Mouse (Mus musculus) Patski (cell line): ENCODE results near the gene Glis3. TPM values are rescaled to one million over a fixed set of nuclear protein-coding genes. Genes with fewer than 3 reads are reported as not detected.

Experiments used
- ATAC-seq: fragments of 100-300 bp; one replicate; pipeline ENCODE4 v1.8.0; 2021
- CTCF ChIA-PET: fragments of 350-600 bp; sonication (Branson Sonifier 250); formaldehyde crosslinking; loops from one replicate; lab custom pipeline; 2022; ENCODE audit warnings: inconsistent platforms; lab: Charles Lee
- POLR2A ChIA-PET: fragments of 350-600 bp; sonication (Branson Sonifier 250); formaldehyde crosslinking; loops from one replicate; lab custom pipeline; 2022; ENCODE audit warnings: antibody characterized with exemption, inconsistent platforms; lab: Charles Lee
- DNase-seq: peaks from one replicate; pipeline ENCODE4 v3.0.0-alpha.2; 2011; ENCODE audit warnings: low read depth, low spot score
- H3K27me3 ChIP-seq: fragments of 371-371 bp; one replicate; pipeline ENCODE4 v1.5.1; 2021
- CTCF ChIP-seq: fragments of 100-300 bp; IDR thresholded peaks from one replicate; pipeline ENCODE4 v1.5.1; 2021
- in situ Hi-C: fragments of 300-500 bp; cut with MboI; formaldehyde crosslinking; loops from 3 replicates; pipeline ENCODE4 v1.11.1; 2018; ENCODE audit warnings: low pct_unique_long_range_greater_than_20kb, mixed read lengths
- polyA plus RNA-seq: library from polyadenylated mRNA; unstranded; gene quantifications from one replicate; pipeline ENCODE4 v1.2.3, GENCODE M21; 2021

The Glis3 gene
- polyA plus RNA-seq, 1 experiment from 2014 or later: 213 TPM

GRCm38 (mm10) chr19:28416069-28416468, 263.8 kb downstream of the Glis3 start:
- DNase-seq (no peak), ATAC-seq (no peak)
- ChIA-PET CTCF (no interaction called here), POLR2A (no interaction called here)
- in situ Hi-C loops: no loop called here
- no peaks in the 10 kb centered on the region for H3K27me3 ChIP-seq
- TF ChIP-seq CTCF: no peak

DNA sequence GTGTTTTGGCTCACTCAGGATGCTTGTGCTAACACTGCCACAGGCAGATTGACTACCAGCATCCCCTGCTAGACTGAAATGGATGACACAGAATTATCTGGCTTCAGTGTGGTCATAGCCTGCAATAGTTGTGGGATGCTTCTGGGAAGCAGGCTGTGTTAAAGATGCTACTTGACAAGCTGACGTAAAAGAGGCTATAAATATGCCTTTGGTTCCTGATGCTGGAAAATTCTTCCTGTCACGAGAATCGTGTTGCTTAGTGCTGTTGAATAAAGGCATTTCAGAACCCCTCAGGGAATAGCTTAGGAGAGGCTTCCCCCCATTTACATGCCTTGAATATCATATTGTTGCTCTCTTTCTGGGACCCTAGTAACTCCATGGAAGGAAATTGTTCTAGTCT, 271.1 kb downstream of the Glis3 start:
- in situ Hi-C loops: no loop called here

DNA sequence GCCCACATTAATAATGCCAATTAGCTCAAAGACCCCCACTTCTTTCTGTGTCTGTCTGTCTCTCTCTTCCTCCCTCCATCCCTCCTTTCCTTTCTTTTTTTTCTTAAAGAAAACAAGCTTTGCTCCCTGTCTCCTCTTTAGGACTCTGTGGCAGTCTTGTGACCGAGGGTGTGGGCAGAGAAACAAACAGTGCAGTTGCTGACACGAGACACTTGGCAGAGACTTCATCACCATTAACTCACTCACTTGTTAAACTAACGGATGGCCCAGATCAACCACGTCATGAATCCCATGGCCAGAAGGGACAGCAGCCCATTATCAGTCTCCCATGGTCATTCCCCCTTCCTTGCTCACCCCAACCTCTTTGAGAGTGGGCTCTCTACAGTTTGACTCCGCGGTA, 276.9 kb downstream of the Glis3 start:
- no peak for DNase-seq
- CTCF ChIA-PET: no interaction called here
- in situ Hi-C loops: no loop called here
- no peak for ATAC-seq
- POLR2A ChIA-PET: interaction anchor here (0.7 kb wide), 1 partner anchor 12 kb away, joined by 4 read pairs; no protein-coding TSS in a partner anchor
- no peak for TF ChIP-seq CTCF
- no peaks in the 10 kb centered on the region for H3K27me3 ChIP-seq

More for the DNA sequence above, 271.1 kb downstream of the Glis3 start:
- TF ChIP-seq CTCF: no peak
- H3K27me3 ChIP-seq: no peaks in the 10 kb centered on the region
- no peak for ATAC-seq
- CTCF ChIA-PET: no interaction called here
- DNase-seq: no peak
- POLR2A ChIA-PET: interaction anchor here (0.6 kb wide), 1 partner anchor 411 kb away, joined by 6 read pairs; no protein-coding TSS in a partner anchor

DNA sequence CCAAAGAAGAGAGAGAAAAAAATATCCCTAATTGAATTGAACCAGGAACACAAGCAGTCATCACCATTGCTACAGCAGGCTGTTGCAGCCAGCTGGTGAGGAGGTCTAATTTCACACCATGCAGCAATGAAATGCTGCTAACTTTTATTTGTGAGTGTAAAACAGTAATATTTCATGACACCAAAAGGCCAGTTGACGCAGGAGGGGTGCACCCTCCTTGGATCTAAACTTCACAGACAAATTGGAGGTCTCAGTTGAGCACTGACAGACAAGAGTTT, 284.4 kb downstream of the Glis3 start:
- H3K27me3 ChIP-seq: no peaks in the 10 kb centered on the region
- ChIA-PET CTCF (no interaction called here), POLR2A (no interaction called here)
- no peak for TF ChIP-seq CTCF
- in situ Hi-C loops: no loop called here
- DNase-seq: no peak
- ATAC-seq: no peak

DNA sequence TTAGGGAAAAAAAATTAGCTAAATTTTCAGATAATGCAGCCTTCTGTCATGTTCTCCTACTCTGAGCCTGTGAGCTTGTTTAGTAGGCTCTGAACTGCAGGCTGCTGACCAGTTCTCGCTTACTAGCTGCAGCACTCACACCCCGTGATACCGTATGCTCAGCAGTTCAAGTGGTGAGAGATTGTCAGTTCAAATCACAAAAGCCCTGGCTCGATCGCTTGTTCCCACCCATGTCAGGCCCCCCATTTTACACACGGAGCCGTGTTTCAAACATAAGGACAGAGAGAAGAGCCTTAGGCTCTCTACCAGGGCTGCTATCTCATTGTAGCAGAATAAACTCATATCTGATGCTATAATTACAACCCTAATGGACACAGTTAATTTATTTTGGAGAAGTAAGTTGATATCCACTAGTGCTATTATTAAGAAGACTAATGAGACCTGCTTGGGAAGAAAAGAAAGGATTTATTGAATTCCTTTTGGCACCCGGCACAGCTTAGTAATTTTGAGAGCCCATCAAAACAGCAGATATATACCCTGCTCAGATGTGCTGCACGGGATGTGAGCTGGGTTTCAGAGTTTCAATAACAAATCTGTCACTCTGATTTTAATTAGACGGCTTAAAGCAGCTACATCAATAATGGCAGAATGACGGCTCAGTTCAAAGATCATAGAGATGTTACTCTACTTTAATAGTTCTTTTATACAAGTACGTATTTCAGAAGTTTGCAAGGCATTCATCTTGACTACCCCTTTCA, 284.9 kb downstream of the Glis3 start:
- ChIA-PET CTCF (no interaction called here), POLR2A (interaction anchor here (0.7 kb wide), 1 partner anchor 9 kb away, joined by 4 read pairs; no protein-coding TSS in a partner anchor)
- DNase-seq (no peak), ATAC-seq (no peak)
- in situ Hi-C loops: no loop called here
- no peaks in the 10 kb centered on the region for H3K27me3 ChIP-seq
- no peak for TF ChIP-seq CTCF

- CTCF ChIA-PET: no interaction called here
- no peak for ATAC-seq
- in situ Hi-C loops: no loop called here
- POLR2A ChIA-PET: interaction anchor here (0.5 kb wide), 1 partner anchor 357 kb away, joined by 3 read pairs; no protein-coding TSS in a partner anchor
- no peak for DNase-seq
- TF ChIP-seq CTCF: no peak
- H3K27me3 ChIP-seq: no peaks in the 10 kb centered on the region
Observed at GRCm38 (mm10) chr19:28393766-28394165, 286.1 kb downstream of the Glis3 start.

DNA sequence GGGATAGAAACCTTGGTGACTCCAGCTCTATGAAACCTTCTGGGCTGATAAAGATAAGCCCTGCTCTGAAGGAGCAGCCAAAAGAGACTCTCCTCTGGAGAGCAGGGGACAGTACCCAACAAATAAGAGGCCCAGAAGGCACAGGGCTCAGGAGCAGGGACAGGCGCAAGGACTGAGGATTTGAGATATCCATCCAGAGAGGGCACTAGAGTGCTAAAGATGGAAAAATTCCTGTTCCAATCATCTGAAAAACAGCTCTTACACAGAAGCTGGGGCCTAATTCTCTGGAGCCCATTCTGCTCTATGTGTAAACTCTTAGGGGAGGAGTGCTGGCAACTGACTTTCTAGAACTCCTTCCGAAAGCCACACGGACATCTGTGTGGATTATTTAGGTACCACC, 287.0 kb downstream of the Glis3 start:
- ATAC-seq: no peak
- no peak for DNase-seq
- TF ChIP-seq CTCF: no peak
- ChIA-PET CTCF (no interaction called here), POLR2A (no interaction called here)
- in situ Hi-C loops: no loop called here
- no peaks in the 10 kb centered on the region for H3K27me3 ChIP-seq

GRCm38 (mm10) chr19:28390920-28391319, 289.0 kb downstream of the Glis3 start:
- no peak for DNase-seq
- H3K27me3 ChIP-seq: no peaks in the 10 kb centered on the region
- no peak for ATAC-seq
- in situ Hi-C loops: no loop called here
- POLR2A ChIA-PET: no interaction called here
- no peak for TF ChIP-seq CTCF
- CTCF ChIA-PET: no interaction called here

DNA sequence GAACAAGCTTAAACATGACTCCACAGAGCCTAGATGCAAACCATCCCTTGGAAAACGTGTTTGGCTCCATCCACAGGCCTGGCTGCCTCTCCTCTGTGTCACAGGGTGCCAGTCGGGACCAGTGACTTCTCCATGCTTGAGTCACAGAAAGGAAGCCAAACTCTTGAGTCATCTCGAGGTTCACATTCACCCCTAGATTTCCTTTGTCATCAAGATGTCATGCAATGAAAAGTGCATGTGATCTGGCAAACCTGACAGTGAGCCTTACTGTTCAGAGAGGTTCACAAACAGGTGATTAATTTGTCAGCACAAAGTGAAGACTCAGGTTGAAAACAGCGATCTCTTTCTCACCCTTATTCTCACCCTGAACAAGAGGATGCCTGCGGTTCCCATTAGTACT, 290.7 kb downstream of the Glis3 start:
- CTCF ChIA-PET: interaction anchor here (1.6 kb wide), 1 partner anchor 36 kb away, joined by 3 read pairs; no protein-coding TSS in a partner anchor
- no peak for TF ChIP-seq CTCF

DNA sequence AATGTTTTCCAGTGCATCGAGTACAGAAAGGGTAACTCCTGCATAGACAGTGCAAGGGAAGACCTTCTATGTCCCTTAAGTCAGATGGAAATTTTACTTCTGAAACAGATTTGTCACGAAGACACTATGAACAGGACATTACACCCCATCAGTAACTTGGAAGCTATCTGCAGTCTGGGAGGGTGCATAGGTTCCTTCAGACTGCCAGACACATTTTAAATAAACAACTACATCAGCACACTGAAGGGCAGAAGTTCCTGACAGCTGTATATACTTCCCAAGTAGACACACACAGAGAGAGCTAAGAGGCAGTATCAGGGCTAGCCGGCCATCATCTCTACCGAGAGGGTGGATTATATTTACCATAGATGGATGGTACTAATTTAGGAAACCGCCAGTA, 296.5 kb downstream of the Glis3 start:
- no peak for ATAC-seq
- in situ Hi-C loops: no loop called here
- ChIA-PET CTCF (no interaction called here), POLR2A (no interaction called here)
- TF ChIP-seq CTCF: no peak
- no peak for DNase-seq
- no peaks in the 10 kb centered on the region for H3K27me3 ChIP-seq

More for the DNA sequence above, 290.7 kb downstream of the Glis3 start:
- peak; percentile 47 for DNase-seq
- POLR2A ChIA-PET: no interaction called here
- ATAC-seq: peak; percentile 57
- in situ Hi-C loops: no loop called here
- H3K27me3 ChIP-seq: no peaks in the 10 kb centered on the region

GRCm38 (mm10) chr19:28382168-28382911, 297.5 kb downstream of the Glis3 start:
- in situ Hi-C loops: no loop called here
- CTCF ChIA-PET: no interaction called here
- no peak for TF ChIP-seq CTCF
- DNase-seq: no peak
- no peaks in the 10 kb centered on the region for H3K27me3 ChIP-seq
- POLR2A ChIA-PET: no interaction called here
- ATAC-seq: no peak
